Mouse (Mus musculus) inflammation-experienced regulatory T-cells, adult 6 months (primary cell): ENCODE measurements around the gene Zfp420. TPM values are rescaled to one million over a fixed set of nuclear protein-coding genes. Genes with fewer than 3 reads are reported as not detected.

ENCODE experiments used
- ATAC-seq: one replicate; pipeline ENCODE4 v1.8.0; 2017
- polyA plus RNA-seq, 3 experiments: library from polyadenylated mRNA; unstranded; fragments of 100-300 nt; shearing (Covaris generic); gene quantifications; one replicate each; pipeline ENCODE4 v1.2.1; 2017

Zfp420 gene
- polyA plus RNA-seq, 3 experiments from 2014 or later = 2.7 to 9.2 (median 8.2) TPM

DNA sequence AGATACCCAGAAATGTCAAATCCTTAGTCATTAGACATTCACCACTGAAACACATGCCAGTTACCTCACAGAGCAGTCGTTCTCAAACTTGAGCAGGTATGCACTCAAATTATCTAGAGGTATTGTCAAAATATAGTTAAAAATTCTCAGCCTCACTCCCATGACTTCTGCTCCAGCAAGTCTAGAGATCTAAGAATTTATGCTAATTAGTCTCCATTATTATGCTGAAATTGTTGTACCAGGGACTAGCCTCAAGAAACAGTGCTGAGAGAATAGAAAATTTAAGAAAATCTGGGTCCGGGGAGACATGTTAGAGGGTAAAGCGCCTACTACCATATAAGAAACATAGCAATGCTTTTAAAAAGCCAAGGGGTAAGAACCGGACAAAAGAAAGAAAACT lies 44.3 kb downstream of the Zfp420 start:
- no peak for ATAC-seq

- ATAC-seq = peak; percentile 72
These were observed 46.3 kb downstream of the Zfp420 start, which contains the start of gene Zfp27 for GRCm38 (mm10) chr7:29905966-29906681. Zfp27 (minus strand) TSS chr7:29906572.

DNA sequence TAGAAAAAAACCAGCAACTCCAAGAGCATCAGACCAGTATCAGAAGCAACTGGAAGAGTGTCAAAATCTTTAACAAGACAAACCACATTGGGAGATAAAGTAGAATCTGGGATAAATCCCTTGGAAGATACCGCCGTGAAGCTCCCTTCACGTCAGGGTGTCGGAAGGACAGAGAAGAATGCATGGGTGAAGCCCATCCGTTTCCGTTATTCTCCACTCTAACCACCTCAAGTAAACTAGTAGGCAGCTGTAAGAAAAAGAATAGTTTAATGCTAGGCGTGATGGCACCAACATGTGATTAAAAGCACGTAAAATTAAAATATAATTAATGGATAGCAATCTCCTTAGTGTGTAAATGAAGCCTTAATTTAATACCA lies 46.9 kb downstream of the Zfp420 start:
- ATAC-seq = no peak

DNA sequence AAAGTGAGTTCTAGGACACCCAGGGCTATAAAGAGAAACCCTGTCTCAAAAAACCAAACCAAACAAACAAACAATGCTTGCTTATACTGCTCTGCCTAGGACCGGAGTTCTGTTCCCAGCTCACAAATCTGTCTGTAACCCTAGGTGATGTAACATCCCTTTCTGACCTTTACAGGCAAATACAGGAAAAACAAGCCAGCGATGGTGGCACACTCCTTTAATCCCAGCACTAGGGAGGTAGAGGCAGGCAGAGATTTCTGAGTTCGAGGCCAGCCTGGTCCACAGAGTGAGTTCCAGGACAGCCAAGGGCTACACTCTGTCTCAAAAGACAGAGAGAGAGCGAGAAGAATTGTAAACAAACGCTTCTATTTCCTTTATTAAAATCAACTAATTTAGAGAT lies 47.4 kb downstream of the Zfp420 start:
- ATAC-seq = no peak

DNA sequence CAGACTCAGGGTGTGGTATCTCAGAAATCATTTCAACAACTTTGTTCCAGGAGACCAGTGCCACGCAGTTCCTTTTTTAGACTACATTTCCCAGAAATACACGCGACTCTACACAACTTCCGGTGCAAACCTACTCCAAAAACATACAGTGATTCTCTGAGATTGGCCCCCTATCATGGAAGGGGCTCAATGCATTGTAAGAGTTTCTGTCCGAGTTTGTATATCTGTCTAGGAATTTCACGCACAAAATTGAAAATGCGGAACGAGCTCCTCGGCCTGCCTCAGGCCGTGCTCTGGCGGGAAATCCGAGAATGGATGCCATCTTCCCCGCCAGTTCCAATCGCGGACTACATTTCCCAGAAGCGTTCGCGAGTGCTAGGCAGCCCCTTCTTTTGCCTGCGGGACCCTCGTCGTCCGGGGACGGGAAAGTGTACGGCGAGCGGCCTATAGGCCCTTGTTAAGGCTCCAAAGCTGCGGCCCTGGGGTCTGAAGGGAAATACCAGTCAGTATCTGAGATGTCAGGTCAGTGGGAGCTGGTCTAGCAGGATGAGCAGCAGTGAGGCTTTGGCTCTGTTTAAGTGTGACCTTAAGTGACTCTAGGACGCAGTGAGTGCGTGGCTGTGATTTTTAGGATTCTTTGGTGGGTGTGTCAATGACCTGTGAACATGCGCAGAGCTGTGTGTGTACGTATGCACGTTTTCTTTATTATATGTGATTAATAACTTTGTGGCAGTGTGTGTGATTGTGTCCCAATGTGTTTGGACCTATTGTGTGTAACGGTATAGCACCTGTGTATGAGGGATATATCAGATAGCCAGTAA lies 48.6 kb downstream of the Zfp420 start, which contains the start of gene Zfp383:
TSS of gene Zfp383 (plus strand) at position 94 of the 821 bp plus-strand sequence.
- peak; percentile 78 for ATAC-seq

GRCm38 (mm10) chr7:29910252-29910651 lies 50.5 kb downstream of the Zfp420 start:
- ATAC-seq = no peak

GRCm38 (mm10) chr7:29912172-29912571 lies 52.4 kb downstream of the Zfp420 start:
- ATAC-seq = no peak

GRCm38 (mm10) chr7:29917371-29918061 lies 57.7 kb downstream of the Zfp420 start:
- ATAC-seq = no peak

- ATAC-seq = no peak
These were observed 58.3 kb downstream of the Zfp420 start for GRCm38 (mm10) chr7:29918062-29918453.

GRCm38 (mm10) chr7:29921439-29922093 lies 61.8 kb downstream of the Zfp420 start:
- ATAC-seq = no peak

GRCm38 (mm10) chr7:29922780-29923179 lies 63.0 kb downstream of the Zfp420 start:
- ATAC-seq = no peak

Other genes starting within 250 kb of the Zfp420 start
- not detected for gene Catsperg2, start 132.9 kb upstream of the Zfp420 start, polyA plus RNA-seq
- 10 to 100 TPM; 14.0 to 17.9 (median 14.8) TPM for gene Zfp84, start 91.4 kb upstream of the Zfp420 start, polyA plus RNA-seq
- gene Zfp30, start 76.0 kb upstream of the Zfp420 start, polyA plus RNA-seq = under 1 TPM; 0.28 to 0.36 (median 0.35) TPM
- gene Zfp790, start 43.9 kb upstream of the Zfp420 start, polyA plus RNA-seq = 10 to 100 TPM; 16.3 to 19.1 (median 16.9) TPM
- gene Zfp940, start 6.3 kb upstream of the Zfp420 start, polyA plus RNA-seq = 1 to 10 TPM; 3.5 to 6.8 (median 4.8) TPM
- gene Zfp27, start 46.6 kb downstream of the Zfp420 start, polyA plus RNA-seq = 1 to 10 TPM; 5.8 to 8.4 (median 7.1) TPM
- 1 to 10 TPM in 1 of 3 experiments, under 1 TPM in 2; 0.63 to 1.0 (median 0.80) TPM for gene Zfp383, start 48.2 kb downstream of the Zfp420 start, polyA plus RNA-seq
- 1 to 10 TPM; 3.8 to 4.7 (median 4.6) TPM for gene Zfp74, start 94.1 kb downstream of the Zfp420 start, polyA plus RNA-seq
- gene Zfp568, start 124.0 kb downstream of the Zfp420 start, polyA plus RNA-seq = 1 to 10 TPM; 1.8 to 2.0 (median 2.0) TPM
- gene Zfp14, start 191.4 kb downstream of the Zfp420 start, polyA plus RNA-seq = 1 to 10 TPM; 4.4 to 7.2 (median 5.8) TPM
- gene Zfp82, start 212.9 kb downstream of the Zfp420 start, polyA plus RNA-seq = 10 to 100 TPM in 1 of 3 experiments, 1 to 10 TPM in 2; 4.6 to 10.9 (median 5.9) TPM
- gene Gm26920, start 230.4 kb downstream of the Zfp420 start, polyA plus RNA-seq = 1 to 10 TPM in 2 of 3 experiments, under 1 TPM in 1; 0.87 to 3.9 (median 1.7) TPM
- gene Zfp566, start 230.5 kb downstream of the Zfp420 start, polyA plus RNA-seq = 10 to 100 TPM in 2 of 3 experiments, 1 to 10 TPM in 1; 7.2 to 14.5 (median 10.9) TPM
- 10 to 100 TPM; 59.7 to 83.0 (median 70.5) TPM for gene Zfp260, start 234.8 kb downstream of the Zfp420 start, polyA plus RNA-seq